Mouse (Mus musculus) induced T-regulatory cell, adult 2 months (primary cell): ENCODE data around the gene Dock8.

Experiments used
- DNase-seq: peaks from one replicate; pipeline ENCODE4 v3.0.0-alpha.2; 2012; ENCODE audit warnings: low read depth

Dock8 gene

DNA sequence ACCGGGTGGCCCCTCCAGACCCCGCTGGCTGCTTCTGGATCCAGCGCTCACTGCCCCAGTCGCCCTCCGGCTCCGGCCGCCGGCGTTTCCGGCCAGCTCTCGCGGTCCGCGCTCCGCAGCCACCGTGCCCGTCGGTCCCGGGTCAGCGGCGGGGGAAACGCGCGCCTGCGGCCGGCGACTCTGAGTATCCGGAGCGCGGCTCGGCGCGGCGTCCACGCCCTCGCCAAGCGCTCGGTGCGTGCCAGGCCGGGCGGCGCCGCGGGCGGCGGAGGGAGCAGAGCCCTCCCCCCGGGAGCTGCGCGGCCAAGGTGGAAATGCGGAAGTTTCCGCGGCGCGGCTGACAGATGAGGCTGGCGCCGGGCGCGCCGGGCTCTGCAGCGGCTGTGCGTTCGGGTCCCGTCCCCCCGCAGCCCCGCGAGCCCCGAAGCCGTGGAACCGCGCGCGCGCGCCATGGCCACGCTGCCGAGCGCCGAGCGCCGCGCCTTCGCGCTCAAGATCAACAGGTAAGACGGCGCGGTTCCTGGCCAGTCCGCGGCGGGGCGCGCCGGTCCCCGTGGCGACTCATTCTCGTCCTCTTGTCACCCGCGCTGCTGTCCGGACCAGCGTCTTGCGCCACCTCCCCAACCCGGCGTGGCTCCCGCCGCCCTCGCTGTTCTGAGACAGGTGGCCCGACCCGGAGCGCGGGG, at the start of gene Dock8:
TSS of gene Dock8 (plus strand) at position 334 of the 686 bp plus-strand sequence.
- DNase-seq = peak; percentile 69

DNA sequence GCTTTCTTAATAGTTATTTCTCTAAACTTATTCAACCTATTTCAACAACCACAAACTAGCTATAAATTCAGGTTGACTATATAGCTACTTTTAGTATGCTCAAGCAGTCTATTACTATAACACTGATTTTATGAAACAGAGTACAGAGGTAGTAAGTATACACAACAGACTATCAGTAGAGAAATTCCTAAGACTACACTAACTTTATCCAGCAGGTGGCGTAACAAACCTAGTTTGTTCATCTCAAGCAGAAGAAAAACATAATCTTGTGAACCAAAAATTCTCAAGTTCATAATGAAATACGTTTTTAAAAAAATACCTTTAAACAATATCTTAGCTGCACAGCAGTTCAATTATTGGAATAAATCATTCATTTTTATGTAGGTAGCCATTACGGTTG, 40.8 kb upstream of the Dock8 start:
- peak; percentile 86 for DNase-seq

DNA sequence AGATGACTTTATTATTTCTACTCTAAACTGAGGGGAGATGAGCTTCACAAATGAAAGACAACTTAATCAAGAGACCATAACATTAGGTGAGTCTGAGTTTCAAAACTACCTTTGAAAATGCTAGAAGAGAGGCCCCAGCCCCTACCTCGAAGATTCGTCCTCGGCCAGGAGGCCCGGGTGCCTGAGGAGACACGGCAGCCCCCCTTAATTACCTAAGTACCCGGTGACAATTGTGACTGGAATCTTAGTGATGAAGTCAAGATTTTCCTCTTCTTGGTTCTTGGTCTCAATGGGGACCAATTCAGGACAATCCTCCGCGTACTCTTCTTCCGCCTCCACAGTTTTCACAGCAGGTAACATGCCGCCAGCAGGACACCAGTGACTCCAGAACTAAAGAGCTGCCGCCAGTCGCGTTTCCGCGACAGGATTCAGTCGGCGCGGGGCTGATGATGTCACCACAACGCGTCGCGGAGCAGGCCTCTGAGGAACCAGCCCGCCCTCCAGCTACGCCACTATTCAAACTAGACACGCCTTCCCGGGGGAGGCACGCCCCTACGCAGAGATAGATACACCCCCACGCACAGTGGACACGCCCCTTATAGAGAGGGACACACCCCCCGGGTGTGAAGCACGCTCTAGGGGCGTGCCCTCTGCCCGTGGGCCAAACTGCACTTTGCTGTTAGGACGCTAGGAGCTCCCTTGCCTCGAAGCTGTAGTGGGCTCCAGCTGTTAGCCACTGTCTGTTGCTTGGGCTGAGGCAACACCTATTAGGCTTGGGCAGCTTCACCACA, 38.0 kb upstream of the Dock8 start, which contains the start of gene Cbwd1:
TSS of gene Cbwd1 (minus strand) at position 439 of the 791 bp plus-strand sequence.
- peak; percentile 99 for DNase-seq

DNA sequence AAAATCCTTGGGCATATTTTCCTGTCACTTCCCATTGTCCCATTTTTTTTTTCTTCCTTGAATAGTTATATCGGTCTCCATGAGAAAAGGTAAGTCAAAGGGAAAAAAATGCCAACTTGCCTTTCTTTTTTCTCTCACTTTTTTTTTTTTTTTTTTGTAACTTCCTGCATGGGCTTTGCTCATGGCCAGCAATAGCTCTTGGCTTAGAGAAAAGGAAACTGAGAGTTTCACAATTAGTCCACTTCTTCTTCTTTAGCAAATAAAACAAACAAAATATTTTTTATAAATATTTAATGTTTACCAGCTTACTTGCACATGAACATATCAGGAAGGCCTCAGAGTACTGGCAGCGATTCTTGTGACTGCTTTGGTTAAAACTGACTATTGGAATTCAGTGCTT, 33.1 kb upstream of the Dock8 start:
- DNase-seq = peak; percentile 44

DNA sequence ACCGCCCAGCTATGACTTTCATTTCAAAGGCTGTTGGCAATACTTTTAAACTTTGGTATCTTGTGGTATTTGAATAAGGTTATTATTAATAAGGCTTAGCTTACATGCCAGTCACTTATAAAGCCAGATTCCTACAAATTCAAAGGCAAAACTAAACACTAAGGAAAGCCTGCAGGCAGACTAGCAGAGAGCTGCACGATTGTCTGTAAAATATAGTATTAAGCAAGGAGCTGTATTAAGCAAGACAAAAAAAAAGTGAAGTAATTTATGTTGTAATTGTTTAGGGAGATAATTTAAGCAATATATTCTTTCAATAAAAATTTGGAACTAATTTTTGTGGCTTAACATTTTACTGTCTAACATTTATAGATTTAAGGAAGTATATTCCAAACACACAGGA, 32.4 kb upstream of the Dock8 start:
- no peak for DNase-seq

DNA sequence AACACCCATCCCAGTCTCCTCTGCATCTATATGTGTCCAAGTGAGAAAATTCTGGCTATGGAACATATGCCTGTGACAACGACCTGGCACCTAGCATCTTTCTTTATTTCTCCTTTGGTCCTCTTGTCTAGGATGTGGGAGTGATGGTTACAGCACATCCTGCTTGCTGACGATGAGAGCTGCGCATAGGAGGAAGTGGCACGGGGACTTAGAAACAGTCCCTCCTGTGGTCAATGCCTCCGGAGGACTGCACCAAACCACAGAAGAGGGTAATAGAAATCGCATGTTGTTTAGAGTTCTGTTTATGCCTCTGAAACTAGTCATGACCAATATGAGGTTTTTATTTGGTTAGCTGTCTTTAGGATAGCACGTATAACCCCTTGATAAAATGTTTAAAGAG, 28.0 kb upstream of the Dock8 start:
- DNase-seq = peak; percentile 78

DNA sequence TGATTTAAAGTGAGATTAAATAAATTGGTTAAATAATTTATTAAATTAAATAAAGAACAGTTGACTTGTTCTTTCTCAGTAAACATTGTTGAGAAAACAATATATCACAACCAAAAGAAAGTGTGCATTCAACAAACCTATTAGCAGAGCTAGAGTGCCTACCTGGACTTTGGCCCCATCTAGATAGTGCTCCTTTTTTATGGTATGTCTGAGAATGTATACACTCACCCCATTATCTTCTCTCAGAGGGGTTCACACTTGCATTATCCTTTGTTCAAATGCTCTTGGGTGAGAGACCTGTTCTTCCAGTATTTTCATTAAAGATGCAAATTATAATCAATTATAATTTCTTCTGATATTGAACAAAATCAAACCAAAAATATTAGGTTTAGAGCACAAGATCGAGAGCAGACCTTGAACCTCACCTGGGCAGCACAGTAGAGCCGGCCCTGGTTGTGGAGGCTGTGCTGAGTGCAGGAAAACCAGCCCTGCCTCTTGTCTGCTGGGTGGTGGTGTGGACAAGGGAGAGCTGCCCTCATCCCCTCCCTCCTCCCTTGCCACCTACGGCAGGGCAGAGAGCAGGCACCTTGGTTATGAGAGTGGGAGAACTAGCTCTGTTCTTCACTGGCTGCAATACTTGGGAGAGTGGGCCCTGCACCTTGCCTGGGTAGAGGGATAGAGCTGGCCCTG, 26.5 kb upstream of the Dock8 start:
- no peak for DNase-seq

DNA sequence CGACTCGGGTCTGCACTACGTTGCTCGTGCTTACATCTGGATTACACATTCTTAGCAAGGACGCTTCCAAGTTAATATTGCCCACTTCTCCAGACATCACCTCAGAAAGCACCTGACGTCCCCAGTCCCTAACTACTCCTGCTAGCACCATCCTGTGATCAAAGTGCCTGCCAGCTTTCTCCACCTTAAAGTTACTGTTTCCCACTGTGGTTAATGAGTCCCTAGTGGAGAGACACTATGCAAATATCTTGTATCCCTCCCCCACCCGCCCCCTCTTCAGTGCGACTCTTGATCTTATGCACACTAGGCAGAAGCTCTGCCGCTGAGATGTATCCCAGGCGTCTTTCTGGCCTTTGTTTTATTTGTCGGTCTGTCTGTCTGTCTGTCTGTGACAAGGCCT, 21.3 kb upstream of the Dock8 start:
- DNase-seq = no peak

DNA sequence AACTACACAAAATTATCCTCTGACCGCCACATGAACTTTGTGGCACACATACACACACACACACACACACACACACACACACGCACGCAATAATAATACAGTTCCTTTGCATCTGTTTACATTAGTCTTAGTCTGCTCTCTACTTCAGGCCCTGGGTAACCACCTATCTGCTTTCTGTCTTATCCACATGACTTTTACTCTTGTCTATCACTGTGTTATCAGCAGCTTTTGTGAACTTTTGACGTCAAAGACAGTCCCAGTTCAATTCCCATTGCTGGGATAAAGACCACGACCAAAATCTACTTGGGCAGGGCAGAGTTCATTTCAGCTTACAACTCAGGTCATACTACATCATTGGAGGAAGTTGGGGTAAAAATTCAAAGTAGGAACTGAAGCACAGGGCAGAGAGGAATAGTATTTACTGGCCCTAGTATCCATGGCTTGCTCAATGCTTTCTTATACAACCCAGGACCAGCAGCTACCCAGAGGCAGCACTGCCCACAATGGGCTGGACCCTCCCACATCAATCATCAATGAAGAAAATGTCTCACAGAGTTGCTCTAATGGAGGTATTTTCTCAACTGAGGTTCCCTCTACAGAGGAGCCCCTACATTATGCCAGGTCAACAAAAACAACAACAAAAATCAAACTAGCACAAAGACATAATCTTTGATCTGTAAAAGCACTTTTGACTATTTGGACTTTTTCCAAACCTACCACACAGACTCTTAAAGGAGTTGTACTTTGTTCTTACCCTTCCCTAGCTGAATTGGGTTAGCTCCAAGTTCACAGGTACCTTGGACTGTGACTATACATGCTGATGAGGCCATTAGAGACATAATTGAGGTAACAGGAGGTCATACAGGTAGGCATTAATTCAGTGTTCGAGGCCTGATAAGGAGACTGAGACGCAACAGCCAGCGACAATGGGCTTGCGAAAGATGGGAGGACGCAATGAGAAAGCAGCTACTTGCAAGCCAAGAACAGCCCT, 20.2 kb upstream of the Dock8 start:
- no peak for DNase-seq

DNA sequence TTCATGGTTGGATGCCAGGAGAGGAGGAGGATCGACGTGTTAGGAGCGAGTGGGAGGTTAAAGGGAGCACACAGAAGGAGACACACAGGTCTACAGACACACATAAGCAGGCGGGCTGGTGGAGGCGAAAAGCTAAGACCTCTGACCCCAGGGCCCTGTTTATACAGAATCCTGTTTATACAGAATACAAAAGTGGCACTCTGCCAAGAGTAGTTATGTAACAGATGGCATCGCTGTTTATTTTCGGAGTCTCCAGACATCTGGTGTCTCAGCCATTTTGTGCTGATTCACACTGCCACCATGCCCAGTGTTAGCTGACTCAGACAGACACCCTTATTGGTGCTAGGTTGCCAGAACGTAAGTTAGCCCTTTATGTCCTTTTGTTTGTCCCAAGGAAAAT, 18.0 kb upstream of the Dock8 start:
- no peak for DNase-seq

DNA sequence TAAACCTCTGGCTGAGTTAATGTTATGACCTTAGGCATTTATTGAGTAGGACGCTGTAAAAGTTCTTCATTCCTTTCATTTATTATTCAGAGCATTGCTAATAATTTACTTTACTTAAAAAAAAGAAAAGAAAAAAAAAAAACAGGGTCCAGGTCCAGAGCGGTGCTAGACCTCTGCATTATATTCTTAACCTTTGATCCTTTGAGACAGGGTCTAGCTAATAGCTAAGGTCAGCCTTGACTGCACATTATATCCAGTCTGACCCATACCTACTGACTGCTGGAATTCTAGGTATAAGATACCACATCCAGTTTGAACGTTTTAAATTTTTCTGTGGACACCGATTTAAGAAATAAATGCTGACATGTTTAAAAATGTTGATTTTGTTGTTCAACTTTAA, 16.3 kb upstream of the Dock8 start:
- no peak for DNase-seq

DNA sequence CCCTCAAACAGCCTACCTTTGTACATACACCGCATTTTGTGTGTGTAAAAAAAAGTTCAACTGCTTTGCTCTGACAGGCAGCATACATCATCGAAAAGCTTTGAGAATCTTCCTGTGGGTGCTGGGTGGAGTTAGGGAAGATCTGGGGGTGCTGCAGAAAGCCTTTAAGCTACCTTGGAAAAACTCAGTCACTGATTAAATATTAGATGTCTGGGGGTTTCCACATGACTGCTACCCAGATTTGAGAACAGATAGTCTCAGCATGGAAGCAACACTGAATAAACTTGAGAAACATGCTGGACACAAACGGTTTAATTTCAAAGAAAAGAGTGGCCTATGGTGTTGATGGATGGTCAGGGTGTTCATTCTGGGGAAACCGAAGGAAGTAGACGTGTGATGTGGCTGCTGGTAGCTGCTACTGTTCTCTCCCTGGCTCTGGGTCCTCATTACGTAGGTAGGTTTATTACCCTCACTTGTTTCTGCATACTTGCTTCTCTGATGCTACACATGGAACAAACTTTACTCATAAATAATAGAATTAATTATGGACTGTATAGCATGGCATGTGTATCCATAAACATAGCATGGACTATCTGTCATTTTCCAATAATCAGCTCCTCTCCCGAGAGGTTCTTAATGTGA, 15.4 kb upstream of the Dock8 start:
- peak; percentile 46 for DNase-seq

DNA sequence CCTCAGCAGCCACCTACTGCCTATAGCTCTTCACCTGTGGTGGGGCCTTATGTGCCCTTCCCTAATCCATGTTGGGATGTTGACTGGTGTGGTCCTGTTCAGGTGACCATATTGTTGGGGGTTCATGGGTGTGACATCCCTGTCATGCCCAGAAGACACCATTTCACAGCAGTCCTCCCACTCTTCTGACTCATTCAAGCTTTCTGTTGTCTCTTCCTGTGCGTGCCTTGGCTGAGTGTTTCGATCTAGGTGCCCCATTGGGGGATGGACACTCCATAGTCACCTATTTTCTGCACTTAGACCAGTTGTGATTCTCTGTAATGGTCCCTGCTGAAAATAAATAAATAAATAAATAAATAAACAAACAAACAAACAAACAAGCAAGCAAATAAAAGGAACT, 14.3 kb upstream of the Dock8 start:
- no peak for DNase-seq

DNA sequence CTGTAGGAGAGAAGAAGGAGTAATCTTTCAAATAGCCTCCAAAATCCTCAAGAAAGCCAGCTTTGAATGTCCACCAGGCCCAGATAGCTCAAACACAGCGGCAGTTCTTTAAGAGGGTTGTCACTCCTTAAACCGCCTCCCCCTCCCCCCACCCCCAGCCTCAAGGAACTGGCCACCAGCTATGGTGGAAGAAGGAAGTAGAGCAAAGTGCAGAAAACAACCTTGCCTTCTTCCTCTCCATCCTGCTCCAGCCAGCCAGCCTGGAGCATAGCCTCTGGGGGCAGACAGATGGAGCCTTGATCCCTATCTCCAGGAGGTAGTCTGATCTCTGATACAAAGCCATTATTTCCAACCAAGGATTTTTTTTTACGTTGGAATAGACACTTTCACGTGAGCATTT, 12.0 kb upstream of the Dock8 start:
- no peak for DNase-seq

DNA sequence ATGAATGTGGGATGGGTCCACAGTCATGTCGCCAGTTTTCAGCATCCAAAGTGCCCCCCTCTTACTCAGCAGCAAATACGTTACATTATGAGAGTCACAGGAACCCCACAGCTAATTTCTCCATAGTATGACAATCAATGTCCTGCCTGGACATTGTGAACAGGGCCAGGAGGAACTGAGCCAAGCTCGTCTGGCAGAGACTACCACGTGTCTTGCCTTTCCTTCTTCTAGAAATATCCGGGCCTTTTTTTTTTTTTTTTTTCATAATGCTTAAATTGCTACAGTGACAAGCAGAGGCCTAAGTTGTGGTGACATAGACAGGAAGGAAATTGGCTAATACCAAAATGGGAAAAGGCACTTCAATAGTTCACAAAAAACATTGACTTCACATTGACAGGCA, 10.5 kb upstream of the Dock8 start:
- DNase-seq = no peak

DNA sequence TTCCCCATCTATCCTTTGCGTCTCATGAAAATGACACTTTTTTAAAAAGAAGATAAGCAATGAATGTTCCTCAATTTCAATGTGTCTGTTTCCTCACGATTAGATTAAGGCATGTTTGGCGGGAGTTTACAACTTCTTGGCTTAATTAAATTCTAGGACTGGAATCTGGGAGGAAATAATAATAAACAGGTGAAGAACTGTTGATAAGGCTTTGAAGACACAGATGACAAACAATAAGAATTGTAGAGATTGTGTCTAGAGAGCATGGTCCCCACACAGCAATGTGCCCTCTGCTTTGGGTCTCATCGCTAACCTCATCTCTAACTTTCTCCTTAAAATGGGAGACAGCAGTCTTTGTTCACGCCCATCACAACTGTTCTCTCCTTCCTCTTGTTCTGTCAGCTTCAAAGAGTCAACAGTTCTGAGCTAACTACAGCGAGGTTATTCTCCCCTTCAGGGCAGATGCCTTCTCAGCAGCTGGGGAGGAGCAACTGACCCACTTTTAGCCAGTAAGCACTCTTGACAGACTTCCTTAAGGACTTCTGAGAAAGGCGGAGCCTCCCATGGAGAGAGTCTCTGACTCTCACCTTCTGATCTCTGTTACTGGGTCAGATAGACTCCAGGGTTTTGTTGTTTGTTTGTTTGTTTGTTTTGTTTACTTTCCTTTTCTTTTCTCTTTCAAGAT, 9.1 kb upstream of the Dock8 start:
- no peak for DNase-seq

DNA sequence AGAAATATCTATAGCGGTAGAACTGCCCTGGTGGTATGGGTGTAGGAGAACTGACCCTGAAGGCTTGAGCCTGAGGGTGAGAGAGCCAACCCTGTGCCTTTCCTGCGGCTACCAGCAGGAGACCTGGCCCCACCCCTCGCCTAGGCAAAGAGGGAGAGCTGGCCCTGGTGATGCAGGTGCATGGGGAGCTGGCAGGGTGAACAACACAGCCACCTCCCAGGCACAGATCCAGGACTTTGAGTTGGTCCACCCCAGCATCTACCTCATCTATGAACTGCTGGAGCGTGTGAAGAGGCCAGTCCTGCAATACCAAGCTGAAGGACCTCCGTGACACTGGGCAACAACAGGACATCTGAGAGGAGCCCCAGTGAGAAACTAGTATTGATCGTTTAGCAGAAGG, 5.8 kb upstream of the Dock8 start:
- DNase-seq = no peak

DNA sequence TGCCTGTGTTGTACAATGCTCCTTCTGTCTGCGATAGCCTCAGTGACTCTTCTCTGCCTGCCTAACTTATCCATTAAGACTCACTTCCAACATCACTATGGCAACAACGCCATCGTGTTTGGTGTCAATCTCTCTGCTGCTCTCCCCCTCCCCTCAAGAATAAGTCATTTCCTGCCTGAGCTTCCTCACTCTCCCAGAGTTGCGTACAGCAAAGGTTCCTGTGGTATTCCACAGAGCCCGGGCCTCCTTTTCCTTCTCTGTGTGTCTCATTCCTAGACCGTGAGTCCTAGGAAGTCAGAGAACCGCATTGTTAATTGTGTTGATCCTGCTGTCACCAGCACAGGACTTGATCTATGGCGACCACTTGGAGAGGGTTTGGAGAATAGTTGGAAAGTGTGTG, 4.4 kb upstream of the Dock8 start:
- no peak for DNase-seq

DNA sequence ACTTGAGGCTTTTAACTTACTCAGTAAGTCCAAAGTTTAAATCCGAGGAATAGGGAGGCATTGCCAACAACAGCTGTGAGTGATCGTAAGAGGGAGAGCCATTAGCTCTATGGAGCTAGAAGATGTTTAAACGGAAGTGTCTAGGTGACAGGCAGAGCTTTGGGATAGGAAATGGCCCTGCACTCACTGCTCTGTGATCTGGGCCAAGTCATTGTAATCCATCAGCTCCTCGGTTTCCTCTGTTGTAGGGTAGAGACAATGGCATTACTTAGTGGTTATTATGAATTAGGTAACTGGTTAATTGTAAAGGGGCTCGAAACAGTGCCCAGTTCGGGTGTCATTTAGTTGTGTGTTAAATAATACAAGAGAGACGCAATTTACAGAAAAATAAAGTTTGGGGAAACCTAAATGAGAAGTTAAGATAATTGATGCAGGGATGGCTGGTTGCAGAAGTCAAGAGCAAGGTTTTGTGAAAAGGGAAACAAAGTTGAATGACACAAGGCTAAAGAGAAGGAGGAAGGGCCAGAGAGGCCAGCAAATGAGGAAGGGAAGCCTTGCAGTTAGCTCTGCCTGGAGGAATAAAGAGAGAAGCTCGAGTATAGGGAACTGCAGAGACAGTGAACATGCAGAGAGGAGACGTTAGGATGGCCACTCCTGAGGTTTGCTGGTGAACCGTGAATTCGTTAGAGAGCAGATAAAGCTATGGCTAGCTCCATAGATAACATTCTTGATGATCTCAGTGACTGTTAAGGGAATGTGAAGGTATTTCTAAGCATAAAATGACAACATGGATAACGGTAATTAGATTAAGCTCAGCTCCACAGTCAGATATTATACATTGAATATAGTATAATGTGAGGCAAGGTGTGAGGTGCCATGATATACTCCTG, 2.3 kb upstream of the Dock8 start:
- no peak for DNase-seq

DNA sequence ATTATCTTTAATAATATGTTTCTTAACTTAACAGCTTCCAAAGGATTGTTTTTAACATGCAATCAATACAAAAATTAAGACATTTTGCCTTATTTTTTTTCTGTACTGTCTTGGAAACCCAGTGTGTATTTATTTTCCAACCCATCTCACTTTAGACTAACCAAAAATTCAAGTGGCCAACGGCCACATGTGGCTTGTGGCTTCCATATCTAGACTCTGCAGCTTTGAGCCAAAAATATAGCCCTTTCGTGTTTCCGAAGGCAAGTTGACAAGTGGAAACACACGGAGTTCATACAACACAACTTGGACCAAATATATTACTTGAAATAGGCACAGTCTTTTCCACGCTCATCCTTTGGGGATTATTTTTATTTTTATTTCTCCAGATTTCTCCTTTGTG, 773 bp upstream of the Dock8 start:
- no peak for DNase-seq
